Mouse (Mus musculus) testis, adult 2 months (tissue): ENCODE measurements around the gene Slc7a8. TPM values are rescaled to one million over a fixed set of nuclear protein-coding genes. Genes with fewer than 3 reads are reported as not detected.

Experiments
- H3K27ac ChIP-seq: fragments of 200-500 bp; 2 replicates; pipeline ENCODE4 v1.5.1; 2012; ENCODE audit warnings: low read depth, low read length; ENCODE audit not compliant: control insufficient read depth, insufficient read depth
- H3K27me3 ChIP-seq: fragments of 200-500 bp; 2 replicates; pipeline ENCODE4 v1.6.1; 2012; ENCODE audit warnings: mild to moderate bottlenecking, low read length, moderate library complexity; ENCODE audit not compliant: control insufficient read depth, insufficient read depth
- H3K36me3 ChIP-seq: fragments of 200-500 bp; 2 replicates; pipeline ENCODE4 v1.6.1; 2012; ENCODE audit warnings: mild to moderate bottlenecking, low read length; ENCODE audit not compliant: control insufficient read depth, insufficient read depth
- H3K4me1 ChIP-seq: fragments of 200-500 bp; 2 replicates; pipeline ENCODE4 v1.6.1; 2012; ENCODE audit warnings: low read length; ENCODE audit not compliant: control insufficient read depth, insufficient read depth
- H3K4me3 ChIP-seq: fragments of 200-500 bp; 2 replicates; pipeline ENCODE4 v1.5.1; 2012; ENCODE audit warnings: low read depth, mild to moderate bottlenecking, low read length, moderate library complexity, mixed read lengths; ENCODE audit not compliant: control insufficient read depth
- CTCF ChIP-seq: fragments of 200-500 bp; IDR thresholded peaks from 2 replicates; pipeline ENCODE4 v1.5.1; 2012; ENCODE audit warnings: low read depth, mild to moderate bottlenecking, inconsistent platforms, low read length, moderate library complexity; ENCODE audit not compliant: control insufficient read depth, insufficient read depth, insufficient replicate concordance
- POLR2A ChIP-seq: fragments of 200-500 bp; IDR thresholded peaks from 2 replicates; pipeline ENCODE4 v1.6.1; 2012; ENCODE audit warnings: low read depth, mild to moderate bottlenecking, inconsistent platforms, low read length, moderate library complexity; ENCODE audit not compliant: control insufficient read depth
- polyA plus RNA-seq: library from polyadenylated mRNA; depleted of rRNA; stranded (reverse); fragments of >200 nt; gene quantifications from 2 replicates; pipeline ENCODE4 v1.2.3, GENCODE M21; 2012

Slc7a8 gene
- polyA plus RNA-seq, 1 experiment = 27.5 TPM

- Histone ChIP-seq H3K4me3 (no peak overlapping the region), H3K27me3 (no peaks in the 10 kb centered on the region), H3K27ac (no peak overlapping the region), H3K36me3 (no peaks in the 10 kb centered on the region), H3K4me1 (peaks cover 4% of the 10 kb centered on the region)
- no peak for TF ChIP-seq CTCF
These were observed 25.4 kb downstream of the Slc7a8 start for GRCm38 (mm10) chr14:54756382-54756781.

- TF ChIP-seq POLR2A (no peak), CTCF (no peak)
- peak overlapping the region; percentile 75 for H3K27ac ChIP-seq
These were observed 27.1 kb downstream of the Slc7a8 start for GRCm38 (mm10) chr14:54754602-54755018.

DNA sequence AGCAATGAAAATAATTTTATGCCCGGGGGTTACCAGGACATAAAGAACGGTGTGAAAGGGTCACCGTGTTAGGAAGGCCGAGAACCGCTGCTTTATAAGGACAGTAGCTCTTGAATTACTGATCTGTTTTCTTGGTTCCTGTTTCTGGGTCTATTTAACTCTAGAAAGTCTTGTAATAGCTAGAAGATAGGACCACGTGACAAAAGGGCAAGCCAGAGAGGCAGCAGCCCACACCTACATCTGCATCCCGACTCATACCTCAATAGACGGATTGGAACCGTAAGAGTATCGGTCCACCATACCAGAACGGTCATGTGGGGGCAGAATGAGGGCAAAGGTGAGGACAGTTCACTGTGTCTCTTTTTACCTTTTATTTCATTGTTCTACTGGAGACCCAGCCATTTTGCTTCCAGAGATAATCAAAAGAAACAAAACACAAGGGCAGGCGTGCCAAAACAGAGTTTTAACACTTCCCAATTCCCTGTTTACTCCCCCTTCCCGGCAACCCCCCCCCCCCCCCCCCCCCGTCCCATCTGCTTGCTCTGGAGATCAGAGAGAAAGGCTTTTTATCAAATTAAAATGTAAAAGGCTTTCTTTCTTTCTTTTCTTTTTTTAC, 27.7 kb downstream of the Slc7a8 start:
- TF ChIP-seq CTCF (no peak), POLR2A (no peak)
- H3K27ac ChIP-seq = no peak overlapping the region
- H3K27me3 ChIP-seq = no peaks in the 10 kb centered on the region
- H3K4me3 ChIP-seq = no peak overlapping the region
- peaks cover 4% of the 10 kb centered on the region for H3K4me1 ChIP-seq
- H3K36me3 ChIP-seq = no peaks in the 10 kb centered on the region

More at GRCm38 (mm10) chr14:54754602-54755018, 27.1 kb downstream of the Slc7a8 start:
- no peaks in the 10 kb centered on the region for H3K27me3 ChIP-seq
- H3K4me3 ChIP-seq = no peak overlapping the region
- no peaks in the 10 kb centered on the region for H3K36me3 ChIP-seq
- peaks cover 4% of the 10 kb centered on the region for H3K4me1 ChIP-seq

GRCm38 (mm10) chr14:54752938-54753337, 28.8 kb downstream of the Slc7a8 start:
- no peak overlapping the region for H3K27ac ChIP-seq
- TF ChIP-seq POLR2A (no peak), CTCF (no peak)
- H3K27me3 ChIP-seq = no peaks in the 10 kb centered on the region
- no peak overlapping the region for H3K4me3 ChIP-seq
- H3K36me3 ChIP-seq = no peaks in the 10 kb centered on the region
- peaks cover 10% of the 10 kb centered on the region for H3K4me1 ChIP-seq

DNA sequence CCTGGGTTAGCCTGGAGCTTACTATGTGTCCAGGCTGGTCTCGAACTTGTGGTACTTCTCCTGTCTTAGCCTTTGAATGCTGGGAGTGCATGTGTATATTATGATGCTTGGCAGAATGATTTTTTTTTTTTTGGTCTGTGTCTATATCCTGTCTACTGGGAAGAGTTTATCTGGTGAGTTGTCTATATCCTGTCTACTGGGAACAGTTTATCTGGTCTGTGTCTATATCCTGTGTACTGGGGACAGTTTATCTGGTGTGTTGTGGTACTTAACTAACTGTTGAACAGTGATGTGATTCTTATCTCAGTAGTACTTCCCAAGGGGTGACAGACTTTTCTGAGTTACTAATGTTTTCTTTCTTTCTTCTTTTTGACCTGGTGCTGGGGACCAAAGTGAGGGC, 30.0 kb downstream of the Slc7a8 start:
- H3K36me3 ChIP-seq = no peaks in the 10 kb centered on the region
- no peak for TF ChIP-seq CTCF
- TF ChIP-seq POLR2A = no peak

GRCm38 (mm10) chr14:54749238-54749637, 32.5 kb downstream of the Slc7a8 start:
- Histone ChIP-seq H3K27me3 (no peaks in the 10 kb centered on the region), H3K27ac (peak overlapping the region; percentile 57), H3K4me1 (peaks cover 7% of the 10 kb centered on the region), H3K36me3 (no peaks in the 10 kb centered on the region), H3K4me3 (no peak overlapping the region)
- TF ChIP-seq CTCF (no peak), POLR2A (no peak)

More for the DNA sequence above, 30.0 kb downstream of the Slc7a8 start:
- Histone ChIP-seq H3K27me3 (no peaks in the 10 kb centered on the region), H3K4me3 (no peak overlapping the region), H3K4me1 (peaks cover 11% of the 10 kb centered on the region), H3K27ac (no peak overlapping the region)

DNA sequence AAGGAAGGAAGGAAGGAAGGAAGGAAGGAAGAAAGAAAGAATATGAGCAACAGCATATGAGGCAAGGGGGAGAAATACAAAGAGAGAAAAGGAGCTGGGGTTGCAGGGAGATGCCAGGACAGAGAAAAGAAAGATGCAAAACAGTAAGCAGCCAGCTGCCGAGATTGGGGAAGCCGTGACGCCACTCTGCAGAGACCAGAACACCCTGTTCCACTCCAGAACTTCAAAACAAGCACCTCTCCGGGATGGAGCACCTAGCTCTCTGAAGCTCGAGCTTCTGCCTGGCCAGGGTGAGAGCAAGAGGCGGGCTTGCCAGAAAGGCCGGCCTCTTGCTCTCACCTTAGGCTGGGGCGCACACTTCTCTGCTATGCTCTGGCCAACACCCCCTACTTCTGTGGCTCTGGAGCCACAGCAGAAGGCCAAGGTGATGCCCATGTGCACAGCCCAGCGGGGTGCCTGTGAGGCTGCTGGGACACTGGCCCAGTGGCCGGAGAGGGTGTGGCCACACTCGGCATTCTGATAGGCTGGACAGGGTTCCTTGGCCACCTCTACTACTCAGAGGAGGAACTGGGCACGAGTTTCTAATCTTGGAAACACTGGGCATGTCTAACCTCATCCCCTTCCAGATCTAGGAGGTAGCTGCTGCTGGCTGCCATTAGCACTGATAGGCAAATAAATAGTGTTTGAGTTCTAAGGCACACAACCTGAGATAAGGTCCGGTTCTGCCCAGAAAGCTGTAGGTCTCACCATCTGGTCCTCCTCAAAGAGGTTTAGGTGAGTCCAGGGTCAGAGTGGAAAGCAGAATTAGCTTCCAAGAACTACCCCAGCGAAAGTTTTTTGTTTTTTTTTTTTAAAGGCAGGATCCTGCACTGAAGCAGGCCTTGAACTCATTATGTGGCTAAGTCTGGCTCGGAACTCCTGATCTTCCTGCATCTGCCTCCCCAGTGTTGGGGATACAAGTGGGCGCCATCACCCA, 33.5 kb downstream of the Slc7a8 start:
- Histone ChIP-seq H3K4me3 (no peak overlapping the region), H3K4me1 (peaks cover 7% of the 10 kb centered on the region), H3K36me3 (no peaks in the 10 kb centered on the region), H3K27ac (peak overlapping the region; percentile 57; the same call in 1 of the 2 replicates), H3K27me3 (no peaks in the 10 kb centered on the region)
- TF ChIP-seq CTCF (no peak), POLR2A (no peak)
